Mouse (Mus musculus) gastrocnemius, postnatal 36 days (tissue): Measurements from ENCODE around the gene Zfp462. TPM values are rescaled to one million over a fixed set of nuclear protein-coding genes. Genes with fewer than 3 reads are reported as not detected.

Source experiments
- DNase-seq, 2 experiments: peaks; one replicate each; pipeline ENCODE4 v3.0.0; 2022
- intact Hi-C: fragments of 180-260 bp; cut with DNase I; formaldehyde crosslinking; loops from one replicate; pipeline ENCODE4 v1.15.1; 2025
- total RNA-seq, 2 experiments: library from RNA; stranded (reverse); gene quantifications; 2 replicates each; pipeline ENCODE4 v1.2.3; 2021

Zfp462 gene
- total RNA-seq, 2 experiments from 2014 or later, result 9.3 to 12.0 TPM

DNA sequence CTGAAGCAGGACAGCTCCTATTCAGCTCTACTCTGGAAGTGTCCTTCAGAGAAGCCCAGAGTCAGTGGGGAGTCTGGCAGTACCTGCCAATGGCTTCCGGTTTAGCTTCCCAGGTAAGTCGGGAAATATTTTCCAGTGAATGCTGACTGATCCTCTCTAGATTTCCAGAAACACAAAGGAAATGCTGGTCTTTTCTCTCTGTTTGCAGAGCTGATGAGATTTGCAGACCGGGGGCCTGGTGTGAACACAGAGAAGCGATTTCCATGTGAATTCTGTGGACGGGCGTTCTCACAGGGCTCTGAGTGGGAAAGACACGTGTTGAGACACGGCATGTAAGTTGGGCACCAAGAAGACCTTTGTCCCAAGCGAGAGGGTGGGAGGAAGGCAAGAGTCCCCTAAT, 134.2 kb downstream of the Zfp462 start:
- intact Hi-C loops, result no loop called here
- DNase-seq, result no peak

DNA sequence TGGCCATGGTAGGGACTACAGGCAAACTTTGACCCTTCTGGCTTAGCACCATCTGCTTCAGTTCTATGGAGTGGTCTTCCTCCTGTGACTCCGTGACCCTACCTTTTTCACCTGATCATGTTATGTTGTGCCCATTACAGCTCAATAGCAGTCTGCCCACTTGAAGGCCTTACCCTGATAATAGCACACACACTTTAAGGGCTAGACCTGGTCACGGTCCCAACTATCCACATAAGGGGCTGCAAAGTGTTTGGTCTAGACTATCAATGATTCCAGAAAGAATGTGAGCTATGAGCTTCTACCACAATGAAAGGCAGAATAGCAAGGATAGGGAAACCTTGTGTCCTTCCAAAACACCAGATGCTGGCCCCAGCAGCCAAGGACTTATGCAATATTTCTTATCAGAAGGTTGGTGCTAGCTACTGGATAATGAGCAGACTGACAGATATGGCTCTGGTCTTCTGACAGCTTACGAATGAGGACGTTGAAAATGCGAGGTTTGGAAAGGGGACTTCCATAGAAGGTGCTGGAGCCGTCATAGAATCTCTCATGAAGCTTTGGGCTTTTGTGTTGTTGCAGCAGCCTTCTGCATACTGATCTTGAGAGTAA, 139.3 kb downstream of the Zfp462 start:
- intact Hi-C loops, result no loop called here
- DNase-seq, result no peak

DNA sequence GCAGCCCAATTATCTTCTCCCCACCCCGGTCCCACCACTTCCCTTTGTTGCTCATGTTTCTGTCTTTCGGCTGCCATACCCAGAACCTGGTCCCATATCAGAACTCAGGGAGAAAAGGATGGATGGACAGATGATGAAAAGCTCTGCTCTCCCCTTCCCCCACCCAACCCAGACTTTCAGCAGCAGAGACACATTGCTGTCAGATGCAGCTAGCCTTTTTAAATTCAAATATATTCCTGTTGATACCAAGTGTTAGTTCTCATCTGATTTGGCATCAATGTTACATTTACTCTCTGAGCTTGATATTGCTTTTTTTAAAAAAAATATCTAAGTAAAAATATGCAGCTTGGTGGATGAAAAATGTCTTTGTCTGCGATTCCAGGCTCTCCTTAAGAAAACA, 143.3 kb downstream of the Zfp462 start:
- intact Hi-C loops, result no loop called here
- no peak for DNase-seq

GRCm38 (mm10) chr4:55088922-55089321, 144.1 kb downstream of the Zfp462 start:
- intact Hi-C loops, result no loop called here
- no peak for DNase-seq

GRCm38 (mm10) chr4:55097157-55097556, 152.3 kb downstream of the Zfp462 start:
- intact Hi-C loops, result no loop called here
- no peak for DNase-seq

- intact Hi-C loops, result no loop called here
Measured at GRCm38 (mm10) chr4:55098366-55098765, 153.5 kb downstream of the Zfp462 start.

DNA sequence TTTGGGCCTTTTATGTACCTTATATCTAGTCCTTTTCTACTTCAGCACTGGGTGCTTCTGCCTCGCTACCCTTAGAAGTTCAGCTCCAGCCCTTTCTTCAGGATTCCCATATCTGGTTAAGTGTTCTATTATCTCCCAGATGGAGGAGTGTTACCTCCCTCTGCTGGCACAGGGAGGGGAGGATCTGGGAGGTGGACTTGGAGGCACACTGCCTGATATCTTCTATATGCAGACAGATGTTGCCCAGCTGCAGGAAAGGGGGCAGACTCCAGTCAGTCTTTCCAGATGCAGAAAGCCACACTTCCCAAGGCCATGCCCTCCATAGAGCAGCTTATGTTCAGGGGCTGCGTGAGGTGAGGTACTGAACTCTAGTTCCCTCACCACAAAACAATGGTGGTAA, 156.0 kb downstream of the Zfp462 start:
- intact Hi-C loops, result no loop called here
- no peak for DNase-seq

More at GRCm38 (mm10) chr4:55098366-55098765, 153.5 kb downstream of the Zfp462 start:
- no peak for DNase-seq

DNA sequence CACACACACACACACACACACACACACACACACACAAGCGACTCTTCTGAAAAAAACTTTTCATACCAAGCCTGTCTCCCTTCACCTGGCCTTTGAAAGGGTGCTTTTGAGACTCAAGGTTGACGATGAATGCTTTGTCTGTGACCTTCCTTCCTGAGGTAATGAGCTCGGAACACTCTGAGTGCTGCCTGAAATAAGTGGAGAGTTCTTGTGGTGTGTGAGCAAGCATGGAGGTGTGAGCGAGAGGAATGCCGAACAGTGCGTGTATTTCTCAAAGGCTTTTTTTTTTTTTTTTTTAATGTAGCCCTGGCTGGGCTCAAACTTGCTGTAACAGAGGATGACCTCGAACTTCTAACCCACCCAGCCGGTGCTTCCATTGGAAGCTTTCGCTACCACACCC, 156.8 kb downstream of the Zfp462 start:
- intact Hi-C loops, result no loop called here
- DNase-seq, result no peak

GRCm38 (mm10) chr4:55102382-55102781, 157.5 kb downstream of the Zfp462 start:
- no peak for DNase-seq
- intact Hi-C loops, result no loop called here

- intact Hi-C loops, result no loop called here
- DNase-seq, result no peak
Measured at GRCm38 (mm10) chr4:55103575-55103974, 158.7 kb downstream of the Zfp462 start.

DNA sequence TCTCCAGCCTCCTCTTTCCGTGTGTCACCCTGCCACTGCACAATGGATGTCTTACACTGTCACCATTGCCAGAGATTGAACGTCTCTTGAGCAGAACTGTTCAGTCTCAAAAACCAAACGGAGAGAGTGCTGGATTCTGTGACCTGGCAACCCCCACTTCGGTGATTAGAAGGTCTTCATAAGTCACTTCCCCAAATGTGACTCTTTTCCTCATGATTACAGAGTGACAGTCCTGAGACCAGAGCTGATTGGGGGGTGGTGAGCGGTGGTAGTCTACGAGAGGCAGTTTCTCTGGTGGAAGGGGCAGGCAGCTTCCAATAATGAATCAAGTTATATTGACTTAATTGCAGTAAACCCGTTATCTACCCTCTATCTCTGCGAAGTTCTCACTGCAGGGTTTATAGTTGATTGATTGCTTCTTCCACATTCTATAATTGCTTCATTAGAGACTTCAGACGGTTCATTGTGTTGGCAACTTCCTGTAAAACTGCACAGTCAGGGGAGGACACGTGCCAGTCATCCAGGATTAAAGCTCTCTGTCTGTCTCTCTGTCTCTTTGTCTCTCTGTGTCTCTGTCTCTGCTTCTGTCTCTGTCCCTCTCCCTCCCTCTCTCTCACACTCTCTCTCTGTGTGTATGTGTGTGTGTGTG, 173.1 kb downstream of the Zfp462 start:
- intact Hi-C loops, result no loop called here
- no peak for DNase-seq

GRCm38 (mm10) chr4:55121126-55121525, 176.3 kb downstream of the Zfp462 start:
- intact Hi-C loops, result no loop called here

GRCm38 (mm10) chr4:55121952-55122351, 177.1 kb downstream of the Zfp462 start:
- DNase-seq, result no peak
- intact Hi-C loops, result no loop called here

More at GRCm38 (mm10) chr4:55121126-55121525, 176.3 kb downstream of the Zfp462 start:
- DNase-seq, result no peak

DNA sequence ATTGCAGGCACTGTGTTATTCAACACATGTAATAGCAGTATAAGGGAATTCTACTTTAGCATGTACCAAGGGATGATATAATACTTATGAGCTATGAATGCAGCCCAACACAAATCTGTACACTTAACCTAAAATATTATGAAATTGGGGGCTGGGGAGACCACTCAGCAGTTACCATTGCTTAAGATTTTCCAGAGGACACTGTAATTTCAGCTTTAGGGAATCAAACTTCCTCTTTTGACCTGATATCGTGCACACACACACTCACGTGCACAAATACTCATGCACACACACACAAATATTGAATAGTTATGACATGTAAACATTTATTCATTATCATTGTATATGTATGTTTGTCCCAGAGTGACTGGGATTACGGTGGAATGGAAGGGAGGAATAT, 179.3 kb downstream of the Zfp462 start:
- intact Hi-C loops, result no loop called here
- no peak for DNase-seq

DNA sequence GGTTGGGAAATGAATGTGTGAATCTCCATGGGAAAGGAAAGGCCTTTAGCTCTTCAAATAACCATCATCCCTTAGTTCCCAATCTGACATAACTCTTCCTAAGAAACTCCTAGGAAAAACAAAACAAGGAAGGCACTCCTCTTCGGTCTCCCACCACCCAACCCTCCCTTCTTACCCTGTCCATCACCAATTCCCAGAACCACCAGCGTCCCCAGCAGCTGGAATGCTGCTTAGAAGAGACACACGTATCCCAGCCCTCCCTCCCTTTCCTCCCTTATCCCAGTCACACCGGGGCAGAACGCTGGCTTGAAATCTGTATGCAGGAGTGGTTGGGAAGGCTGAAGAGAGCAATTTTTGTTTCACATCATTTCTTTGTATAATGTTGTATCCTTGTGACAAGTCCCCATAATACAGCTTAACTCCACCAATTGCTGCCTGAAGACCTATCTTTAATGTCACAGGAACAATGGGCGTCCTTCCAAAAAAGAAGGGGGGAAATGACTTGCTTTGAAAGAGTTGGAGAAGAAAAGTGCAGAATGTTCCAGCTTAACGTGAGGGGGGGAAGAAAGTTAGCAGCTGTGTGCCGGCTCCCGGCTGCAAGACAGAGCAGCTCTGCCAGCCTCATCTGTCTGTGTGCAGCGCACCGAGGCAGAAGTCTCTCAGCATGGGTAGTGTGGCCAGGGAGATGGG, 180.3 kb downstream of the Zfp462 start:
- intact Hi-C loops, result no loop called here
- no peak for DNase-seq

DNA sequence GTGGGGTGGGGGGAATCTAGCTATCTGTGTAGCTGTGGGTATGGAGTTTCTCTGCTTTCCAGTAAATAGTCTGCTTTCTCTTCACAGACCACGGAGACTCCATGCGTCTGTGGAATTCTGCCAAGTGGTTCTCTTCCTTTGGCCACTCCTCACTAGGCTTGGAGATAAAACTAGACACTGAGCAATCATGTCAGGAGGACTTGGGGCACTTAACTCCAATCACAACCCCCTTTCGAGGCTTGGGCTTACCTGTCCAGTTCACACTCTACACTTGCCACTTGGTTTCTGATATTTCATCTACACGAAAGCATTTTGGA, 180.8 kb downstream of the Zfp462 start:
- no peak for DNase-seq
- intact Hi-C loops, result no loop called here

DNA sequence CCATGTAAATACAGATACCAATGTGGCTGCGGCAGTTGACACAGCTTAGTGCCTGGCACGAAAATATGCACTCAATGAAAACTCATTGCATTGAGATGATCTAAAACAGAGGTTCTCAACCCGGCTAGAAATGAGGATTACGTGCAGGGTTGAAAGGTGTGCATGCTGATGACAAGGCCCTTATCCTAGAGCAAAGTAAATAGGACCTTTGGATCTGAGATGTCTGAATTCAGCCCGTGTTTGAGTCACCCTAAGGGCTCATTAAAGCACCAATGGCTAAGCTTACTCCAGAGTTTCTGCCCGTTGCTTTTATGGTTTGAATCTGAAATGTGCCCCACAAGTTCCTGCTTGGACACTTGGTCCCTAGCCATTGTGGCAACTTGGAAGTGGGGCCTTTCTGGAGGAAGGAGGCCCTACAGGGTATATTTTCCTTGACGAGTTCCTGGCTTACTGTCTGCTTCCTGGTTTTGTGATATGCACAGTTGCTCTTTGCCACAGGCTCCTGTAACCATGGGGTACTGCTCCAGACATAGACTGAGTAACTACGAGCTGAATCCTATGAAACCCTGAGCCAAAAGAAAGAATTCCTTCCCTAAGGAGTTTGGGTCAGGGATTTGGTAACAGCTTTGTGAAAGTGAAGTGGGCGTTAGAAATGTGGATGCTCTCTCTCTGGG, 182.5 kb downstream of the Zfp462 start:
- intact Hi-C loops, result no loop called here

GRCm38 (mm10) chr4:55128088-55128835, 183.4 kb downstream of the Zfp462 start:
- intact Hi-C loops, result no loop called here
- no peak for DNase-seq

More for the DNA sequence above, 182.5 kb downstream of the Zfp462 start:
- no peak for DNase-seq
